Mouse (Mus musculus) megakaryocyte-erythroid progenitor cell, adult 5 weeks (primary cell): ENCODE measurements around the gene Rab14. TPM values are rescaled to one million over a fixed set of nuclear protein-coding genes. Genes with fewer than 3 reads are reported as not detected.

Experiments
- polyA plus RNA-seq: library from polyadenylated mRNA; stranded (reverse); fragments of >175 nt; gene quantifications from 2 replicates; pipeline ENCODE4 v1.2.3, GENCODE M21; 2012

Gene Rab14
- polyA plus RNA-seq, result 1,015 and 1,104 TPM in 2 replicates

GRCm38 (mm10) chr2:35200898-35201668, at the start of gene Rab14:
Gene Rab14 (minus strand): TSS chr2:35201120.

Other genes starting within 250 kb of the Rab14 start
- 1.8 and 2.4 TPM in 2 replicates for gene Traf1, start 239.3 kb downstream of the Rab14 start, polyA plus RNA-seq
- not detected in 2 replicates for gene Hc, start 139.7 kb downstream of the Rab14 start, polyA plus RNA-seq
- gene AI182371, start 99.6 kb downstream of the Rab14 start, polyA plus RNA-seq, result 0.06 TPM in 1 of 2 replicates, not detected in the other
- gene Cntrl, start 91.6 kb downstream of the Rab14 start, polyA plus RNA-seq, result 16.9 and 31.9 TPM in 2 replicates
- 39.2 and 42.5 TPM in 2 replicates for gene Gsn, start 55.3 kb upstream of the Rab14 start, polyA plus RNA-seq
- 74.9 and 76.1 TPM in 2 replicates for gene Stom, start 135.9 kb upstream of the Rab14 start, polyA plus RNA-seq
- not detected in 2 replicates for gene 4930568D16Rik, start 166.6 kb upstream of the Rab14 start, polyA plus RNA-seq
- not detected in 2 replicates for gene 4930402F06Rik, start 196.1 kb upstream of the Rab14 start, polyA plus RNA-seq